Mouse (Mus musculus): ENCODE measurements around the gene A830005F24Rik.
"Not testable (repeated sequence)": the region's sequence is repeated elsewhere in the genome, so short reads cannot be mapped to it uniquely, and the experiment has no call there.

The A830005F24Rik gene

DNA sequence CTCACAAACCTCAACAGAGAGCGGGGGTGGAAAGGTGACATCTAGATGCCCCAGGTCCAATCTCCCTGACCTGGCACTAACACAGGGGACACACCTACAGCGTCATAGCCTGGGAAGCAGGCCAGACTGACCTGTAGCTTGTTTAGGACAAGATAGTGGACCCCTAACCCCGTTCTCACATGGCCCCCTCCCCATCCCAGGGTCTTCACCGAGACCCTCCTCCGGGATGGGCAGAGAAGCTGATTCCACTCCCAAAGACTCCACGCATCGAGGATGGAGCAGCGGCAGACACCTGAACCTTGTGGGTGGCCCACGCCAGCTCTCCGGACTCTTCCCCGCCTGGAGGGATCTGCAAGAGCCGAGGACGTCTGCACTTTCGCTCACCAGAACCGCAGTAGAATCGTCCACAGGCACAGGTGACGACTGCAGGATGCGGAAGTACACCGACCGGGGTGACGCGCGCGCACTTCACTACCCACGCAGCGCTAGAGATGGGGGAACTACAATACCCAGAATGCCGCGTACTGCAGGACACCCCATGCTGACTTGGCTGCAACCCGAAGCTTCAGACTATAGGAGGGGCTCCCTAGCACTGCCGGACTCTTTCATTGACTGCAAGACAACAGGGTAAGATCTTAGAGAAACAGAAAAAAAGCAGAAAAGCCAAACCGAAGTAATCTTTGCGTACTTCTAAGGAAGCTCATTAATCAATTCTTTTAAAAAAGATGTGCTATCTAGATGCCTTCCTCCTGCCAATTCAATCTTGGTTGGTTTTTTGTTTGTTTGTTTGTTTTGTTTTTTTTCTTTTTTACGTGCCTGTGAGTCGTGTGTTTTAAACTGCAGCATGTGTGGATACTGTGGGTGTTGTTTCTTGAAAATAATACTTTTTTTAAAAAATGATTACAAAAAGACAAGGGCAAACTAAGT is at the start of gene A830005F24Rik, which contains the start of gene Zfp169:
TSS of gene A830005F24Rik (plus strand) at position 568 of the 927 bp plus-strand sequence.
TSS of gene Zfp169 (minus strand) at position 449 of the 927 bp plus-strand sequence.
- peak; percentile 84 to 86 for DNase-seq (ENCODE audit: low spot score in 2 of 2)

DNA sequence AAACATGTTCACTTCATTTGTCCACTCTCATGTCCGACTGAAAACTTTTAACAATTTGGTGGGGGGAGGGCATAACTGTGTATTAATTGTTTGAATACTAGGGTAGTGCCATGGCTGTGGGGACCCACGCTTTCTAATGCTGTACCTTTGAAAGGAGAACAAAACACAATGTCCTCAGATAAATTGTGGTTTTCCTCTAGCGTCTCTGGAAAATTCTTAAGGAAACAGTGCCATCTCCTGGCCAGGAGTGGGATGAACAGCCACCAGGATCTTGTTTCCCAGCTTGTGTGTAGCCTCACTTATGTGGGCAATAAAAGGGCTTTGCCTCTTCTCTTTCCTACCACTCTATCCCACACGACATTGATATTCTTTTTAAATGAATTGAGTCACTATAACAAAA is 49.2 kb upstream of the A830005F24Rik start:
- DNase-seq (ENCODE audit: low spot score in 2 of 2), result peak; percentile 54 to 77

DNA sequence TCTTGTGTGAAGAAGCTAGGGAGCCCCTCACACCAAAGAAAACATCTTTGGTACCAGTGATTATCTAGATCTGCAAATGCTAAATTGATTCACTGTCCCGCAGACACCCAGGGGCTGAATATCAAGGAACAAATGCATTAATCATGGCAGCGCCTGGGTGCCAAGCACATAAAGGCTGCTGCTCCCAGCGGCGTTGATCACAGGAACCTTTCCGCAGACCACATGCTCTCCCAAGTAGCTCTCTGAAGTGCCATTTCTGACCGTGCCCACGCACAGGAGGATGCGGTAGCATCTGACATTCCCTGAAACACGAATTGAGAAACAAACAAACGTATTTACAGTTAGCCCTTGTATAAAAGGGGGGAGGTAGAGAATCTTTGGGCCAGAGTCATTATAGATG is 47.2 kb upstream of the A830005F24Rik start:
- no peak for DNase-seq (ENCODE audit: low spot score in 2 of 2)

DNA sequence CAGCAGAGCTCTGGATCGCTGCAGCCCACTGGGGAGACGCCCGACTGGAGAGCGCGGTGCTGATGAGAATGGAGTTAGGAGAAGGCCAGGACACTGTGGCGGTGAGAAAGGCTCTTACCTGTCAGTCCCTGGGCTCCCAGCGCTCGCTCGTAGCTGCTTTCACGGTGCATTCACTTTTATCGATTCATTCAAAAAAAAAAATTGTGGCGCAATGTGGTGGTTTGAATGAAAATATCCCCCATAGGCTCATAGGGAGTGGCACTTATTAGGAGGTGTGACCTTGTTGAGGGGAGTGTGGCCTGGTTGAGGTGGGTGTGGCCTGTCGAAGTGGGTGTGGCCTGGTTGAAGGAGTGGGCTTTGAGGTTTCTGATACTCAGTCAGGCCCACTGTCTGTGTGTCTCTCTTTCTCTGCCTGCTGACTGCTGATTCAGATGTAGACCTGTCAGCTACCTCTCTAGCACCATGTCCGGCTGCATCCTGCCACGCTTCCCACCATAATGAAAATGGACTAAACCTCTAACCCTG is 44.7 kb upstream of the A830005F24Rik start:
- no peak for DNase-seq (ENCODE audit: low spot score in 2 of 2)

DNA sequence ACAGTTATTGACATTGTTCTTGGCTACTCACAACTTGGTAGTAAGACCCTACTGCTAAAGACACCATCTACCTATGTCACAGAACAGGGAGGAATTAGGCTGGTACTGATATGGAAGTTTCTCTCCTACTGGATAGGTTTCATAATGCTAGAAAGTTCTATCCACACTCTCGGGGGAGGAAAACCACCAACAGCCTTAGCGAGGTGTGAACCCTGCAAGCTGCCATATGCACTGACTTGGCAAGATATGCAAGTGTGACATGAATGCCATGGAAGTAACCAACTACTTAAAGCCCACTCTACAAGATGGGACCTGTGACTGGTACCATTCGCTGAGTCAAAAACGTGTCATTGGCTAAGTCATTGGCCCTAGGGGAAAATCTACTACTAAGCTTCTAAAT is 29.8 kb upstream of the A830005F24Rik start:
- no peak for DNase-seq (ENCODE audit: low spot score in 2 of 2)

DNA sequence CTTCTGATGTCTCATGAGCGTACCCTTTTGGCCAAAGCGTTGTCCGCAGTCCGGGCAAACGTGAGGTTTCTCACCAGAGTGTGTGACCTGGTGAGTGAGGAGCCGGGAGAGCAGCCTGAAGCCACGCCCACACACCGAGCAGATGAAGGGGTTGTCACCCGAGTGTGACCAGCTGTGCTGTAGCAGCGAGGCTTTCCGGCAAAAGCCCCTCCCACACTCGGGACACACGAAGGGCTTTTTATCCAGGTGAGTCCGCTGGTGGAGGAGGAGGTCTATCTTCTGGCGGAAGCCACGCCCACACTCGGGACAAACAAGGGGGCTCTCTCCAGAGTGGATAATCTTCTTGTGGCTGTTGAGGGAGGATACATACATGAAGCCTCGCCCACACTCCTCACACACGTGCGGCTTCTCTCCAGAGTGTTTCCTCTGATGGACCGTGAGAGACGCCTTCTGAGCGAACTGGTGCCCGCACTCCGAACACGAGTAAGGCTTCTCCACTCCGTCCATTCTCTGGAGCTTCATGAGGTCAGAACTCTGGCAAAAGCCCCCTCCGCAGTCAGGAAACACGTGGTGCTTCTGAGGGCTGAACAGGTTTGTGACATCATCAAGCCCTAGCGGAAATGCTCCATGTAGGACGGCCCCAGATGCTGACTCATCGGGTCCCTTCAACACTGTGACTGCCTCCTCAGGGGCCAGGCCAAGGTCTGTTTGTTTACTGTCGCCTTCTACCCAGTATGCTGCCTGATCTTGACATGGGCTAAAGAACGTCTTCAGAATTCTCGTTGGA is 22.8 kb upstream of the A830005F24Rik start:
- DNase-seq (ENCODE audit: low spot score in 2 of 2), result no peak

DNA sequence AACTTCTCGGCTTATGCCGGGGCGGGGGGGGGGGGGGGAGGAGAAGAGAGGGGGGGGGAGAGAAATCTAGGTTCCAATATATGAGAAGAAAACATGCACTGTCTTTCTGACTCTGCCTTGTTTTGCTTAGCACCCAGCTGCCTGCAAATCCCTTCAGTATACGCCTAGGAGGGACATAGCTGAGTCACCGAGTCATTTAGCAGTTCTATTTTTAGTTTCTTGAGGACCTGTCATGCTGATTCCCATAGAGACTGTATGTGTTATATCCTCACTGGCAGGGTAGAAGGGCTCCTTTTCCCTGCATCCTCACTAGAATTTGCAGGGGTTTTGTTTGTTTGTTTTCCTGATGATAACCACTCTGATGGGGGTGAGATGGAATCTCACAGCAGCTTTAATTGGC is 20.2 kb upstream of the A830005F24Rik start:
- DNase-seq (ENCODE audit: low spot score in 2 of 2), result no peak

DNA sequence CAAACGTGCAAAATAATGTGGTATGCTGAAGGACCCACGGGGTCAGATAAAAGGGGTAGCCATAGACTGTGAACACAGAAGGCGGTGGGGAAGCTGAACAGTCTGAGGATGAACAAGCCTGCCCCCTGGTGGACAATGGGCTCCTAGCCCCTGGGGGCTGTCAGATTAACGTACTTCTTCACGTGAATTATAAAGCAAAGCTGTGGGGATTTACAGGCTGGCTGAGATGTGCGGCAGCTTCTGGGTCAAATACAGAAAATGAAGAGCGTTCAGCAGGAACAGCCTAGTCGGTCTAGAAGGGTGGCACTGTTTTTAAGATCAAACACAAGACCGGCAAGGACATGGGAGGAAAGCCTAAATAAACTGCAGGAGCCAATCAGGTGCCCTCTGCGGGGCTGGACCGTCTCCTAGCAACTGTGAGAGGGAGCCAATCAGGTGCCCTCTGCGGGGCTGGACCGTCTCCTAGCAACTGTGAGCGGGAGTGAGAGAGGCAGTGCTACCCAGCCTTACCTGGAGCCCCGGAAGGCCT is 15.6 kb upstream of the A830005F24Rik start:
- peak; percentile 62 to 66 for DNase-seq (ENCODE audit: low spot score in 2 of 2)

DNA sequence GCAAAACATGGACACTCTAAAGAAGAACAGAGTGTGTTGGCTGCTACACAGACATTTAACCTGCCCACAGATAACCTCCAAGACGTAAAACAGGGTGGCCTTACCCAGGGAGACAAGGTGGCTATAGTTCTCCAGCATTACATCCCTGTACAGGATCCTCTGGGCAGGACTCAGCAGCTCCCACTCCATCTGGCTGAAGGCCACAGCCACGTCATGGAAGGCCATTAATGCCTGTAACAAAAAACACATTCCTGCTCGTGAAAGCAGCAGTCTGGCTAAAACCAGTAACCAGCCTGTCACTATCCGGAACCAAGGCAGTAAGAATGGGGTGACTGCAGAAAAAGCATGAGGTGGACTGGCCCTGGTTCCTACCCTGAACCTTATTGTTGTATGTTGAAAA is 14.7 kb upstream of the A830005F24Rik start:
- DNase-seq (ENCODE audit: low spot score in 2 of 2), result no peak

DNA sequence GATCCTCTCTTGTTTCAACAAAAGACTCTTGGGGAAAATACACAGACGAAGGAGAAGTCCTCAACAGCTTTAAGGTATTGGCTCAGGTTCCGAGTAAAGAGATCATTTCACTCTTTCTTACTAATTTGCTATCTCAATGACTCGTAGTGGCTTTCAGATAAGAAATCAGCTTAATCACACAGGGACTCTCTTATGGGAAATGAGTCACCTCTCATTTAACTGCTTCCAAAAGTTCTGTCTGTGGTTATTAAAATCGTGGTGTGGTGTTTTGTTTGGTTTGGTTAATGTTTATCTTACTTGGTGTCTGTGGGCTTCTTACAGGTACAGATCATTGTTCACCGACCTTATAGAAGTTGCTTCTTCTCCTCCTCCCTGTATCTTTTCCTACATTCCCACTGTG is 10.9 kb upstream of the A830005F24Rik start:
- DNase-seq (ENCODE audit: low spot score in 2 of 2), result no peak

DNA sequence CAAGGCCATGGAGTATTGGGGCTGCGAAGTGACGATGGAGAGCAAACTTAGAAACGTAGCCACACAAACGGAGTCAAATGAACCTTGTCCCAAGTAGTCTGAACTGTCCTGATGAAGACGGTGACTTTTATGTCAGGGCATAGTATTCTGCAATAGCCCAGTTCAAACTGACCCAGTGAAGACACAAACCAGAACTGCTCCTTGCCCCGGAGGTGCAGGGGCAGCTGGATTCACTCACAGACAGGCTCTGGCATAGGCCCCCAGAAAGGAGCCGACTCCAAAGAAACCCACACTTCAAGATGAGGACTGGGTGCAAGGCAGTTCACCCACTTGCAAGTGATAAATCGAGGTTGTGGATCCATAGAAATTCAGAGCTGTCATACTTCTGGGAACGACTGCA is 4.7 kb upstream of the A830005F24Rik start:
- DNase-seq (ENCODE audit: low spot score in 2 of 2), result no peak

DNA sequence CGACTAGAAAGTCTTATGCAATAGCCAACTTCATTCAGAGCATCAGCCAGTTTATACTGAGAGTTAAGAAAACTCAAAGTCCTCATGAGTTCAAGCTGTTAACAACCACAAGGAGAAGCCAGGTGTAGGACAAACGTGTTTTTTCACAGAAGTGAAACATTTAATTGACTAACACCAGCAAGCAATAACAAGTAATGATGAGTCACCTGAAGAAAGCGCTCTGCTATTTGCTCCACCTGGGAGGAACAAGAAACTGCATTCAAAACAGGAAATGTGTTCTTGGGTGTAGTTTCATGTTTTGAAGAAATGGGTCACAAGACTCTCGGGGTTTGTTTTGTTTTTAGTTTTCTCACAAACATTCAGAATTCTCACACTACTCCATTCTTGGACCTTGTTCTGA is 2.5 kb downstream of the A830005F24Rik start:
- DNase-seq (ENCODE audit: low spot score in 2 of 2), result no peak

DNA sequence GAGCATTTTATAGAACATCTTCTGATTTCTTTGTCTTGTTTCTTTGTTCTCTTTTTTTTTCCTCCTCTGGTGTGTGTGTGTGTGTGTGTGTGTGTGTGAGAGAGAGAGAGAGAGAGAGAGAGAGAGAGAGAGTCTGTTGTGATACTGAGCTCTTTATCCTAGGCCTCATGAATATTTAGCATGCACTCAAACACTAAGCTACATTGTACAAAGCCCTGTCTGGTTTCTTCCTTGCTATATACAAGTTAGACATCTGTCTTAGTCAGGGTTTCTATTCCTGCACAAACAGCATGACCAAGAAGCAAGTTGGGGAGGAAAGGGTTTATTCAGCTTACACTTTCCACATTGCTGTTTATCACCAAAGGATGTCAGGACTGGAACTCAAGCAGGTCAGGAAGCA is 5.8 kb downstream of the A830005F24Rik start:
- DNase-seq (ENCODE audit: low spot score in 2 of 2), result not testable (repeated sequence)

DNA sequence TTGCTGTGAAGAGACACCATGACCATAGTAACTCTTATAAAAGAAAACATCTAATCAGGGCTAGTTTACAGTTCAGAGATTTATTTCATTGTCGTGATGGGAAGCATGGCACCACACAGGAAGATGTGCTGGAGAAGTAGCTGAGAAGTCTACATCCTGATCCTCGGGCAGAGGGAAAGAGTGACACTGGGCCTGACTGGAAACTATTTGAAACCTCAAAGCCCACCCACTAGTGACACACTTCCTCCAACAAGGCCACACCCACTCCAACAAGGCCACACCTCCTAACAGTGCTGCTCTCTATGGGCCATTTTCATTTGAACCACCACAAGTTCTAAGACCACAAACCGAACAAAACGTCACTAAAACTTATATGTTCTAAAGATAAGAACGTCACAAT is 12.4 kb downstream of the A830005F24Rik start:
- no peak for DNase-seq (ENCODE audit: low spot score in 2 of 2)

DNA sequence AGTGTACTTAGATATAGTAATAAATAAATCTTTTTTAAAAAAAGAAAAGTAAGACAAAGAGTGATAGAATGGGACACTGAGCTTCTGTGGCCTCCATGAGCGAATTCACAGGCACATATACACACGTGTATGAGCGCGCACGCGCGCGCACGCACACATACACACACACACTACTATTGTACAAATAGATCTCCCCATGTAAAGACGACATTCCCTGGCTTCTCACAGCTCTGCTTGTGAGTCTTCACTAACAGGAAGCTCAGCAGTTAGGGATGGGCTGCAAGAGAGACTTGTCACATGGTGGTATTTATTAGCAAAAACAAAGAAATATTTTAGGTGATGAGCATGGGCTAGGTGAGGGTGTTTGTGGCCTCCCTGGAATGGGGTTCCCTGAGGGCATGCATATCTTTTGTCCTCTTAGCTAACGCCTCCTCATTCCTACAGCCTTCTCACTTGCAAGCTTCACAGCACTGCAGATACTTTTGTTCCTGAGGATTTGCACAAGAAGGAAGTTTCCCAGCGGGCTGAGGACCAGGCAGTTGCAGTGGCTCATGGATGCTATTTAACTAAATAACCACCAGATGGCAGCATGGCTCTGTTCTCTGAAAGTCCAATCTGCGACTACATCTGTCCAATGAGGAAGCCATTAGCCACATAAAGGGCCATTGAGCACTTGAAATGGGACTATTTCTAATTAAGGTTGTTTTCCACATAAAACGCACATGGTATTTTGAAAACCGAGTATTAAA is 14.9 kb downstream of the A830005F24Rik start:
- DNase-seq (ENCODE audit: low spot score in 2 of 2), result peak in 1 of 2 experiments; percentile 61

DNA sequence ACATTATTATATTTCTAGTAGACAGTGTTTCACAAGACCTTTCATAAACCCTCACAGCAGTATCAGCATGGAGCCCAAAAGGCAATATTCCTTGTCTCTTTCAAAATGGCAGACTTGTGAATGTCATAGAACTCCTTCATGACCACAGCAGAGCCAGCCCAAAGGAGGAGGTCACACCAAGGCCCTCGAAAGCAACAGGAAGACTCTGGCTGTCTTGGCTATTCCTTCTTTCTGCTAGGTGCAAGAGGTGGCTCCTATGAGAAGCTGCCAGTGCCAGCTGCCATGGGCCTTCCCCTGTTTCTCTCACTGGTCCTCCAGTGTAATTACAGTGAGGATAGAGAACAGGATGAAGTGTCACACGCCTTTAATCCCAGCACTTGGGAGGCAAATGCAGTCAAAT is 15.7 kb downstream of the A830005F24Rik start:
- no peak for DNase-seq (ENCODE audit: low spot score in 2 of 2)

DNA sequence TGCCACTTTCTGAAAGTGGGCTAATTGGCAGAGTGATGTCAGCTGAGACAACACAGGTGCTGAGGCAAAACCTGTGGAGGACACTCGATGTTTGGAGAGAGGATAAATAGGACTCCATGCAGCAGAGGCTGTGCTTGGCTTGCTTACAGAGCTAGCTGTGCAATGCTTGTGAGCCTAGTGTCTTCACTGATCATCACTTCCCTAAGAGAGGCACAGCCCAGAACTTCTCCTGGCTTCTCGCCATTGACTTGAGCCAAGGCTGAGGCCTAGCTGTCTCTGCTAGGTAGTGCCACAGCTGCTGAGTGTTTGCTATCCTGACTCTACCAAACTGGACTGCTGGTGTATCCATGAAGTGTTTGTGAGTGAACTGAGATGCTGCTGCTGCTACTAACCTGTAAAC is 17.3 kb downstream of the A830005F24Rik start:
- DNase-seq (ENCODE audit: low spot score in 2 of 2), result no peak

DNA sequence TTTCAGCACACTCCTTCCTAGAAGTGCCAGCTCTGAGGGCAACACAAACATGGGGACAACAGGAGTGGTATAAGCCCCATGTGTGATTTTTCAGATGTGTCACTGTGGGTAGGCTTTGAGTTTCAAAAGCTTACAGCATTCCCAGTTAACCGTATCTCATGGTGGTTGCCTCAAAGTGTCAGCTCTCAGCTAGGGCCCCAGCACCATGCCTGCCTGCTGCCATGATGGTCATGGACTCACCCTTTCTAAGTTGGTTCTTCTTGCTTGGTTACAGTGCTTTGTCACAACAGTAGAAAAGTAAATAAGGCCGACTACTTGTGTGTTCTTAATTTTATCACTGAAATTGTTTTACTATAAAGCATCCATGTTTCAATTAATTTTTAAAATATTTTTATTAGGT is 18.1 kb downstream of the A830005F24Rik start:
- no peak for DNase-seq (ENCODE audit: low spot score in 2 of 2)

DNA sequence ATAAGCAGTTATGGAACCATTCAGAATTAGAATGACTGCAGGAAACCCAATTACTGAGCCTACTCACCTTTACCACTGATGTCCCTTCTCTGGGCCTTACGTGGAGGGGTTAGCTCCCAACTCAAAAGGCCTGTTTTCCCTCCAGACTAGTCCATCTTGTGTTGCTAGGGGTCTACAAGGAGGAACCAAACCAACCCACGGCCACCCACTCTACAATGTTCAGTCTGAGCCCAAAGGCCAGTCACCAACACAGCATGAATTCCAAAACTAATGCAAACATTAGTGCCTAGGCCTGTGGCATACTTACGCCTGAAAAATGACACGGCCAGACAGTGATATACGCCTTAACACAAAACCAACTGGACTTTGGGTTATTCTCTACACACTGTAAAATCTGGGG is 20.1 kb downstream of the A830005F24Rik start:
- no peak for DNase-seq (ENCODE audit: low spot score in 2 of 2)

DNA sequence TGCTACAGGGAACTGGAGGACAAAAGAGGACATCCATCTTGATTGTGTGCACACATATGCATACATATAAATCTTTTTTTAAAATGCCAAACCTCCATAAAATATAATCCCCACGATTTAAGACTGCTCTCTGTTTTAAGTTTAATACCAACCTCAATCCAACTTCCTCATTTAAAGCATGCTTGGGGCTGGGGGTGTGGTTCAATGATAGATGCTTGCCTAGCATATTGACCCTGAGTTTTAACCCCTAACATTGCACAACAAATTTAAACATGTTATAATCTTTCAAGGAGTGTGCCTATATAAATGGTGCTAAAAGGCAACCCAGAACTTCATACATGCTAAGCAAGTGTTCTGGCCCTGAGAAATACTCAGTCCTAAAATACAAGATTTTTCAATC is 27.1 kb downstream of the A830005F24Rik start:
- DNase-seq (ENCODE audit: low spot score in 2 of 2), result no peak

DNA sequence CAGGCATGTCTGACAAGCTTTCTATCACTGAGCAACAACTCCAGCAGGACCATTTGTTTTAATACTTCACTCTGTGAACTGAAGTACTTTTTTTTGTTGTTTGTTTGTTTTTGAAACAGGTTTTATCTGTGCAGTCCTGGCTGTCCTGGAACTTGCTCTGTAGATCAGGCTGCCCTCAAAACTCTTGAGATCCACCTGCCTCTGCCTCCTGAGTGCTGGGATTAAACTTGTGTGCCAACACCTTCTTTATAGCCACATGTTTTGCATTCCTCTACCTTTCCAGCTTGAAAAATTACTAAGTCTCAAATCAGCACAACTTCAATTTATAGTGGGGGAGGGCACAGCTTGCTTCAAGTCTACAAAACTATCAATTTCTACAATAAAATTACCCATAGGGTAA is 31.0 kb downstream of the A830005F24Rik start:
- no peak for DNase-seq (ENCODE audit: low spot score in 2 of 2)
